Mouse (Mus musculus): Measurements from ENCODE around the gene Cttnbp2nl. TPM values are rescaled to one million over a fixed set of nuclear protein-coding genes. Genes with fewer than 3 reads are reported as not detected.
A peak's percentile ranks its signal among the peaks of the same experiment; 100 is the strongest.

Gene Cttnbp2nl
- polyA plus RNA-seq, 1 experiment: not detected

GRCm38 (mm10) chr3:105052171-105052936 is 592 bp downstream of the Cttnbp2nl start:
- under 1% methylated on average over 37 of the region's 37 CpGs for WGBS
- TF ChIP-seq CTCF (IDR thresholded peaks at IDR 0.05; ENCODE audit: insufficient read depth, low read depth, low read length) (no peak), POLR2A (IDR thresholded peaks at IDR 0.05; ENCODE audit: insufficient read depth, low read depth, low read length) (peak; percentile 90)
- H3K27ac ChIP-seq (ENCODE audit: insufficient read depth, low read depth, low read length): peak overlapping the region; percentile 80
- H3K4me3 ChIP-seq (ENCODE audit: insufficient read depth, low read depth, low read length): peak overlapping the region; percentile 100
- H3K4me1 ChIP-seq (ENCODE audit: control insufficient read depth, insufficient read depth, low read length): peaks cover 12% of the 10 kb centered on the region; the same call in 1 of the 2 replicates

- H3K27ac ChIP-seq (ENCODE audit: insufficient read depth, low read depth, low read length): no peak overlapping the region
- TF ChIP-seq POLR2A (IDR thresholded peaks at IDR 0.05; ENCODE audit: insufficient read depth, low read depth, low read length) (no peak), CTCF (IDR thresholded peaks at IDR 0.05; ENCODE audit: insufficient read depth, low read depth, low read length) (no peak)
- H3K4me1 ChIP-seq (ENCODE audit: control insufficient read depth, insufficient read depth, low read length): peaks cover 12% of the 10 kb centered on the region; the same call in 1 of the 2 replicates
- WGBS: 23% methylated on average over 2 of the region's 2 CpGs
- H3K4me3 ChIP-seq (ENCODE audit: insufficient read depth, low read depth, low read length): no peak overlapping the region
These were observed 1.8 kb downstream of the Cttnbp2nl start for GRCm38 (mm10) chr3:105051103-105051502.

GRCm38 (mm10) chr3:105049848-105050247 is 3.1 kb downstream of the Cttnbp2nl start:
- TF ChIP-seq CTCF (IDR thresholded peaks at IDR 0.05; ENCODE audit: insufficient read depth, low read depth, low read length) (no peak), POLR2A (IDR thresholded peaks at IDR 0.05; ENCODE audit: insufficient read depth, low read depth, low read length) (no peak)
- 69% methylated on average over 6 of the region's 6 CpGs for WGBS
- Histone ChIP-seq H3K27ac (ENCODE audit: insufficient read depth, low read depth, low read length) (no peak overlapping the region), H3K4me1 (ENCODE audit: control insufficient read depth, insufficient read depth, low read length) (peaks cover 9% of the 10 kb centered on the region; the same call in 1 of the 2 replicates), H3K4me3 (ENCODE audit: insufficient read depth, low read depth, low read length) (no peak overlapping the region)

GRCm38 (mm10) chr3:105047616-105048015 is 5.3 kb downstream of the Cttnbp2nl start:
- no peak for TF ChIP-seq CTCF (IDR thresholded peaks at IDR 0.05; ENCODE audit: insufficient read depth, low read depth, low read length)
- TF ChIP-seq POLR2A (IDR thresholded peaks at IDR 0.05; ENCODE audit: insufficient read depth, low read depth, low read length): no peak
- Histone ChIP-seq H3K4me3 (ENCODE audit: insufficient read depth, low read depth, low read length) (no peak overlapping the region), H3K27ac (ENCODE audit: insufficient read depth, low read depth, low read length) (no peak overlapping the region; the same call in 1 of the 2 replicates), H3K4me1 (ENCODE audit: control insufficient read depth, insufficient read depth, low read length) (peaks cover 4% of the 10 kb centered on the region; the same call in 1 of the 2 replicates)
- WGBS: 56% methylated on average over 8 of the region's 8 CpGs

GRCm38 (mm10) chr3:105046870-105047269 is 6.1 kb downstream of the Cttnbp2nl start:
- no peak overlapping the region for H3K27ac ChIP-seq (ENCODE audit: insufficient read depth, low read depth, low read length)
- TF ChIP-seq CTCF (IDR thresholded peaks at IDR 0.05; ENCODE audit: insufficient read depth, low read depth, low read length) (no peak), POLR2A (IDR thresholded peaks at IDR 0.05; ENCODE audit: insufficient read depth, low read depth, low read length) (no peak)
- peaks cover 4% of the 10 kb centered on the region; the same call in 1 of the 2 replicates for H3K4me1 ChIP-seq (ENCODE audit: control insufficient read depth, insufficient read depth, low read length)
- no peak overlapping the region for H3K4me3 ChIP-seq (ENCODE audit: insufficient read depth, low read depth, low read length)
- 62% methylated on average over 5 of the region's 5 CpGs for WGBS

- WGBS: 80% methylated on average over 5 of the region's 5 CpGs
- Histone ChIP-seq H3K27ac (ENCODE audit: insufficient read depth, low read depth, low read length) (no peak overlapping the region), H3K4me1 (ENCODE audit: control insufficient read depth, insufficient read depth, low read length) (peaks cover 13% of the 10 kb centered on the region; the same call in 1 of the 2 replicates)
These were observed 9.2 kb downstream of the Cttnbp2nl start for GRCm38 (mm10) chr3:105043746-105044145.

GRCm38 (mm10) chr3:105040983-105041625 is 11.8 kb downstream of the Cttnbp2nl start:
- Histone ChIP-seq H3K27ac (ENCODE audit: insufficient read depth, low read depth, low read length) (no peak overlapping the region), H3K4me1 (ENCODE audit: control insufficient read depth, insufficient read depth, low read length) (peaks cover 14% of the 10 kb centered on the region), H3K4me3 (ENCODE audit: insufficient read depth, low read depth, low read length) (no peak overlapping the region)
- WGBS: 70% methylated on average over 9 of the region's 9 CpGs
- no peak for TF ChIP-seq POLR2A (IDR thresholded peaks at IDR 0.05; ENCODE audit: insufficient read depth, low read depth, low read length)

More at GRCm38 (mm10) chr3:105043746-105044145, 9.2 kb downstream of the Cttnbp2nl start:
- H3K4me3 ChIP-seq (ENCODE audit: insufficient read depth, low read depth, low read length): no peak overlapping the region
- no peak for TF ChIP-seq CTCF (IDR thresholded peaks at IDR 0.05; ENCODE audit: insufficient read depth, low read depth, low read length)
- no peak for TF ChIP-seq POLR2A (IDR thresholded peaks at IDR 0.05; ENCODE audit: insufficient read depth, low read depth, low read length)

GRCm38 (mm10) chr3:105040002-105040401 is 12.9 kb downstream of the Cttnbp2nl start:
- Histone ChIP-seq H3K4me1 (ENCODE audit: control insufficient read depth, insufficient read depth, low read length) (peaks cover 14% of the 10 kb centered on the region), H3K27ac (ENCODE audit: insufficient read depth, low read depth, low read length) (no peak overlapping the region), H3K4me3 (ENCODE audit: insufficient read depth, low read depth, low read length) (no peak overlapping the region)
- WGBS: 36% methylated on average over 8 of the region's 8 CpGs
- TF ChIP-seq POLR2A (IDR thresholded peaks at IDR 0.05; ENCODE audit: insufficient read depth, low read depth, low read length) (no peak), CTCF (IDR thresholded peaks at IDR 0.05; ENCODE audit: insufficient read depth, low read depth, low read length) (no peak)

- peaks cover 14% of the 10 kb centered on the region for H3K4me1 ChIP-seq (ENCODE audit: control insufficient read depth, insufficient read depth, low read length)
- H3K27ac ChIP-seq (ENCODE audit: insufficient read depth, low read depth, low read length): no peak overlapping the region
- TF ChIP-seq POLR2A (IDR thresholded peaks at IDR 0.05; ENCODE audit: insufficient read depth, low read depth, low read length) (no peak), CTCF (IDR thresholded peaks at IDR 0.05; ENCODE audit: insufficient read depth, low read depth, low read length) (no peak)
- no peak overlapping the region for H3K4me3 ChIP-seq (ENCODE audit: insufficient read depth, low read depth, low read length)
- whole genome bisulfite sequencing: 74% methylated on average over 6 of the region's 6 CpGs
These were observed 15.6 kb downstream of the Cttnbp2nl start for GRCm38 (mm10) chr3:105037240-105037770.

Measured in olfactory bulb, adult 2 months (tissue).